Mouse (Mus musculus) adrenal gland, postnatal 25 days (tissue): ENCODE measurements at regions not wholly inside any gene's neighbourhood (a gene's known extent, or its start where the extent isn't known, plus 50 kb on each side); places are given as distances from the start of the nearest gene placed in this dataset.

Experiments used
- DNase-seq: peaks from one replicate; pipeline ENCODE4 v3.0.0; 2021; ENCODE audit warnings: mixed read lengths

DNA sequence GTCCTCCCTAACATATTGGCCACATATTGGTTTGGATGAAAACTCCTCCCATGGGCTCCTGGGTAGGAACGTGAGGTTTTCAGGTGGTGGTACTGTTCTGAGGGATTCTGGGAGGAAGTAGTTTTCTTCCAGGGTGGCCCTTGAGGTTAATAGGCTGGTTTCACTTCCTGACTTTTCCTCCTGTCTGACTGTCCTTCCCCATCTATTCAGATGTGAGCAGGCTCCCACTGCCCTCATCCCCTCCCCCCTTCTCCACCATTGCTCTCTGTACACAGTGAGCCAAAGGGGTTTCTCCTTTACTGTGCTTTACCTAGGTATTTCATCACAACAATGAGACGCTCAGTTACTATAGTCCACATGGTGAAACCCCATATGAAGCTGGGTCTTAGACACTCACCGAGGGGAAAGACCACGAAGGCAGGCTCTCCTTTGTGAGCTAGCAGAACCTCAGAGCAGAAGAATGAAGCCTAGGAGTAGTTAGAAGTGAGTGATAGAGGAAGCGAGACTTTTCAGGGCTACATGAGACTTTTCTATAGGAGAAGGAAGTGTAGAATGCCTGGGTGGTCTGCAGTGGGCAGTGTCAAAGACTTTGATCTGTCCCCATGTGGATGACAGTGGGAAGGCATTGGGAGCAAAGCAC is 135.3 kb downstream of the Cd83 start:
- no peak for DNase-seq

GRCm38 (mm10) chr13:43930081-43930981 is 145.8 kb downstream of the Cd83 start:
- DNase-seq = no peak

GRCm38 (mm10) chr13:43932946-43933345 is 148.4 kb downstream of the Cd83 start:
- DNase-seq = no peak

- DNase-seq = peak; percentile 39
These were observed 150.7 kb downstream of the Cd83 start for GRCm38 (mm10) chr13:43935284-43935683.

DNA sequence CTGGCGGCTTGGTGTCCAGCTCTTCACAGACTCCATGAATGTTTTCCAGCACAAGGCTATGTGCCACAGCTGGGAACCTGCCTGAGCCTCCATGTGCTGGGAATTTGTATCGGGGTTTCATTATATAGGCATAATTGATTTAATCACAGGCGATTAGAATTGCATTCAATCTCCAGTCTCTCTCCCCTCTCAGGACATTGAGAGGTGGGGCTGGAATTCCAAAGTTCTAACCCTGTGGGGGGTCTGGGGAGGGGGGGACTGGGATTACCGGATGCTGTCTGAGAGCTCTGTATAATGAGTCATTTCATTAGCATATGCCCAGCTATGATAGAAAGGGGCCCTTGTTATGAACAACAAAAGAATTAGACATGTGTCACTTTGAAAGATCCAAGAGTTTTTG is 151.9 kb downstream of the Cd83 start:
- DNase-seq = no peak

- no peak for DNase-seq
These were observed 154.0 kb downstream of the Cd83 start for GRCm38 (mm10) chr13:43938611-43939010.

- DNase-seq = no peak
These were observed 154.8 kb downstream of the Cd83 start for GRCm38 (mm10) chr13:43939375-43939774.

- no peak for DNase-seq
These were observed 157.2 kb downstream of the Cd83 start for GRCm38 (mm10) chr13:43941731-43942130.

DNA sequence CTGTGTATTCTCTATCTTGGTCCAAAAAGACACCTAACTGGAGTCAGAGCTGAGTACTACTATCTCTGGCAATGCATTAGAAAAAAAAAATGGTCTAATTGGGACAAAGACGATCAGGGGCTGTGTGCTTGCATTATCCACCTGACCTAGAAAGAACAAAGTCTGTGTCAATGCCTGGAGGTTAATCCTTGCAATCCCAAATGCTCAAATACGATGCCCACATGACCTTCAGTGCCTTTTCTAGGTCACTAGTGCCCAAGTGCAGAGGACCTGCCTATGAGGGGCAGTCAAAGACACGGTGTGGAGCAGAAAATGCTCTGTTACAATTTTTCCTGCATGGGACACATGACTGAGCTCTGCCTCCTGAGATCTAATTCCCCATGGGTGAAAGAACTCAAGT is 164.0 kb downstream of the Cd83 start:
- DNase-seq = no peak

- no peak for DNase-seq
These were observed 165.4 kb downstream of the Cd83 start for GRCm38 (mm10) chr13:43949740-43950643.

DNA sequence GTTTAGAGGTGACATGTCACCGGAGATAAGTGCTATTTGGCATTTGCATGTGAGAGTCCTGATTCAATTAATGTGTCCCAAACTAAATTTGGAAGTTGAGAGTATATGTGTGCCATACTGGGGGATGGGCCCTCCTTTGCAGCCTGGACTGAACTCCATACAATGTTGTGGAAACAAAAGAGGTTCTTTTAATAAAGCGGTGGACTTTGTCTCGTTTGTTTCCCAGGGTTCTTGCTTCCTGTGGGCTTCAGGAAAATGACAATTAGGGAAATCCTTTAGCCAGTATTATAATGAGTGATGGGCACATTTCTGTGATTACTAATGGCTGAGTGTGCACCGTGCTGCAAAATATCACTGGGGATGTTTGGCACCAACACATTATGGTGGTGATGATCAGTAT is 167.9 kb downstream of the Cd83 start:
- no peak for DNase-seq

GRCm38 (mm10) chr13:43952972-43953592 is 168.5 kb downstream of the Cd83 start:
- no peak for DNase-seq

DNA sequence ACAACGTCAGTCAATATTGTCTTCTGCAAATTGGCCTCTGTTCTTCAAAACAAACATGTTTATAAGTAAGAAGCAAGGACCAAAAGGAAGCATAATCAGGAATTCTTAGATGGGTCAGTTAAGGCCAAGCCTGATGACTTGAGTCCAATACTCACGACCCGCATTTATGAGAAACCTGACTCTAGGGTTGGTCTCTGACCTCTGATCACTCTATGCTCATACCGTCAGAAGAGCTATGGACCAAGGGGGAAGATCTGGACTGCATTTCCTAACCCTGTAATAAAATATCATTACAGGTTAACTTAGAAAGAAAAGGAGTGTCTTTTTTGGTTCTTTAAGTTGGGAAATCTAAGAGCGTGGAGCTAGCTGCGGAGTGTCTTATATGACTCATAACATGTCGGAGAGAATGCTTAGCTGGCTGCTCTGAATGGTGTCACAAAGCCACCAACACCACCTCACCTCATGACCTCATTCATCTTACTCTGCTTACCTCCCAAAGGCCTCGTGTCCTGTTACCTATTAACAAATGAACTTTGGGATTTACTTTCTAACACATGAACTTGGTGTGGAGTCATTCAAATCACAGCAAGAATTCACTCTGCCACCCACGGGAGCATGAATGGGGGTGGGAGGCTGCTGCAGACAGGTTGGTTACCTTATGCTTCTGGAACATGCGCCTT is 170.3 kb downstream of the Cd83 start:
- no peak for DNase-seq

- DNase-seq = no peak
These were observed 172.5 kb downstream of the Cd83 start for GRCm38 (mm10) chr13:43957046-43957445.

- no peak for DNase-seq
These were observed 174.6 kb downstream of the Cd83 start for GRCm38 (mm10) chr13:43959121-43959572.

DNA sequence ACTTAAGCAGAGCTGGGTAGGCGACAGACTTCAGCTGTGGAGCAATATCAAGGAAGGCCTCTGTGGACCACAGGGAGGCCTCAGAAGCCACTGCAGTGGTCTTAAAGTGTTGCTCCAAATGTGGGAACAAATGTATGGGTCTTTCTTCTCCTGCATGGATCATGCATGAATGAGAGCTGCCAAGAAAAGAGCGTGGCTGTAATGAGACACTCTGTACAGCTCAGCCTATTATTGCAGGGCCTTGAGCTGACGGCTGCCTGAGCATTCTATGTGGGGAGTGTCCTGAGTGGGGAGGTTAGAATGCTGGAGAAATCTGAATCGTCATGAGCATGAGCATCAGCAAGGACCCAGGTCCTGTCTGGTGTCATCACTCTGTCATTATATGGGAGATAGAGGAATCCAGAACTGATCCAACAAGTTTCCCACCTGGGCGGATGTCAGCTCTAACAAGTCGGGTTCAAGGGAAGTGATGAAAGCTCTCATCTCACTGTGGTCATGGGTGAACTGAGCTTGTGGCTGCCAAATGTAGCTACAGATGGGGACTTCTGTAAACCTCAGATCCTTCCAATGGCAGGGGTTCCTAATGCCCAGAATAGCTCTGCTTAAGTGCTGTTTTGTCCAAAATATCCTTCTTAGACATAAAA is 176.6 kb downstream of the Cd83 start:
- no peak for DNase-seq

GRCm38 (mm10) chr13:43961987-43962386 is 177.4 kb downstream of the Cd83 start:
- no peak for DNase-seq

- DNase-seq = no peak
These were observed 178.7 kb downstream of the Cd83 start for GRCm38 (mm10) chr13:43963321-43963720.

- no peak for DNase-seq
These were observed 180.8 kb downstream of the Cd83 start for GRCm38 (mm10) chr13:43965256-43965905.

GRCm38 (mm10) chr13:43967516-43967915 is 182.9 kb downstream of the Cd83 start:
- DNase-seq = no peak
